Mouse (Mus musculus) sigmoid colon, adult 10 weeks (tissue): ENCODE results near the gene Thoc2. TPM values are rescaled to one million over a fixed set of nuclear protein-coding genes. Genes with fewer than 3 reads are reported as not detected.

Experiments used
- polyA plus RNA-seq: library from polyadenylated mRNA; stranded (reverse); fragments of 350-450 nt; fragmentation: Illumina TruSeq; extraction: RNeasy Lipid Tissue Mini Kit (QIAGEN cat#74804); gene quantifications from one replicate; pipeline ENCODE4 v1.2.3, GENCODE M21; 2014; ENCODE audit warnings: low read depth, low replicate concordance

Thoc2 gene
- 185 TPM for polyA plus RNA-seq

DNA sequence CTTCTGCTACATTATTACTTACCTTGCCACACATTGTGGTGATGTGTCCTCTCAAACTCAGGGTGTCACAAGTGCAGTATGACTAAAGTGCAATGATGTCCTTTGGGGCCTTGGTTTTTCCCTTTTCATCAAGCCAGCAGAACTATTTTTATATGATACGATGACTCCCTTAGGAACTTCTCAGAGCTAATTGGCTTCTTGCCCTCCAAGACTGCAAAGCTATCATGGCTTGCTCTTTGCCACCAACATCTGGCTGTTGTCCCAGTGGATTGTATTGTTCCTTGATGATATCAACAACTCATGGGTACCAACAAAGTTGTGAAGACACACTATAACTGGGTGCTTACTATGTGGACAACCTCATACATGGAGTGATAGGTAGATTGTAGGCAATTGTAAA, at the start of gene Thoc2:
Gene Thoc2, minus strand, starts transcription at position 101 of the 400 bp plus-strand sequence.

Other genes starting within 250 kb of the Thoc2 start
- 237 TPM for gene Xiap, start 139.0 kb upstream of the Thoc2 start, polyA plus RNA-seq
- 229 TPM for gene Stag2, start 228.6 kb upstream of the Thoc2 start, polyA plus RNA-seq